Mouse (Mus musculus): ENCODE results near the gene Rbfox2.

The Rbfox2 gene

GRCm38 (mm10) chr15:77146942-77147341 is 159.9 kb downstream of the Rbfox2 start:
- DNase-seq (ENCODE audit: low read depth, low spot score) = no peak

DNA sequence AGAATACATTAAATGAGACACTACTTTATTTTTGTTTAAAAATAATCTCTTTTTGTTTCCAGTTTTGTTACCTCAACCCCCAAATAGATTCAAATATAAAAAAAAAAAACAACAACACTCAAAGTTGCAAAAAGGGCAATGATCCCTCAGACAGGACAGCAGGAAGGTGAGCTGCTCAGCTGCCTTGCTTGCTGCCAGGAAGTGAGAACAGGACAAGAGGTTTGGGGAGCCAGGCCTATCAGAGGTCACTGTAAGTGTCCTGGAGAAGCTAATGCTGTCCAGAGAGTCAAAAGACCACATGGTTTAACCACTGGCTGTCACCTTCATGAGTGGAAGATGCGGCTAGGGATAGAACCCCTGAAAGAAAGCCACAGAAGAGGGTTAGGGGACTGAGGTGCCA is 161.8 kb downstream of the Rbfox2 start:
- no peak for DNase-seq (ENCODE audit: low read depth, low spot score)

DNA sequence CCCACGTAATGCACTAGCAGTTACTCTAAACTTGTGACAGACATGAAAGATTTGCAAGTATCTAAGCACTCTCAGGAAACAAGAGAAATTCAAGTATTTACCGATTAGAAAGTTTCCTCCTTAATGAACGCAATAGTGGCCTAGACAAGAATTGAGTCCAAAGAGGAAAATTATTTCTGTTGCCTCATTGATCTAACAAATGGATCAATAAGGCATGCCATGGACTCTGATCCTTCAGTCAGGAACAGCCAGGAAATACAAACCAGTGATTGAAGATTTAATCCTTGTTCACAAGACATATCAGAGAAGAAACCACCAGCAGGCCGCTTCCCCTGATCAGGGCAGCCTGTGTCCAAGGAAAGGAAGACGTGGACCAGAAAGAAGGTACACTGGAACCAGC is 164.0 kb downstream of the Rbfox2 start:
- no peak for DNase-seq (ENCODE audit: low read depth, low spot score)

DNA sequence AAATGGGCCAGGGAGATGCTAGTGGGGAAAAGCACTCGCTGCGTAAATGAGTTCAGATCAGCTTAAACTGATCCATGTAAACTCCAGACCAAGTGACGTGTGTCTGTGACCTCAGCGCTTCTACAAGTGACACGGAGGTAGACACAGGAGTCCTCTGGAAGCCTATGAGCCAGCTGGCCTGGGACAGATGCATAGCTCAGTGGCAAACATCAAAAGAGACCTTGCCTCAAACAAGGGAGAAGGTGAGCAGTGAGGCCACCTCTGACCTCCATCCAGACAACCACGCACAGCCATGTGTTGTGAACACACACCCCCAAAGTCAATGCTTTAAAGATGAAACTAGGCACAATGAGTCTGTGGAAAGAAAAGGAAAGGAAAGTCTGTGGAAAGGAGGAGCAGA is 164.5 kb downstream of the Rbfox2 start:
- no peak for DNase-seq (ENCODE audit: low read depth, low spot score)

GRCm38 (mm10) chr15:77141711-77142110 is 165.1 kb downstream of the Rbfox2 start:
- no peak for DNase-seq (ENCODE audit: low read depth, low spot score)

- no peak for DNase-seq (ENCODE audit: low read depth, low spot score)
Measured at GRCm38 (mm10) chr15:77138282-77138681, 168.5 kb downstream of the Rbfox2 start.

DNA sequence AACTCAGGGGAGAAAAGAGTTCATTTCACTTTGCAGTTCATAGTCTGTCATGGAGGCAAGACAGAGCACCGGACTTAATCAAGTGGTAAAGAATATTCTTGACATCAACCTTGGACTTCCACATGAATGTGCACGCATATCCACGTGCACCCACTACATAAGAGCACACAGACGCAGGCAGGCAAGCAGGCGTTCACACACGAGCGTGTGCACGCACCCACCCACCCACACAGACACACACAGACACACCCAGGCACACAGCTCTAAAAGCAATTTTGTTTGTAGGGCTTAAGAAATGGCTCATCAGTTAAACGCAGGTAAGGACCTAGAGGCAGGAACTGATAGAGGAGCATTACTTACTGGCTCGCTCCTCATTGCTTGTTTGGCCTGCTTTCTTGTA is 172.3 kb downstream of the Rbfox2 start:
- DNase-seq (ENCODE audit: low read depth, low spot score) = no peak

GRCm38 (mm10) chr15:77129154-77129553 is 177.7 kb downstream of the Rbfox2 start:
- no peak for DNase-seq (ENCODE audit: low read depth, low spot score)

GRCm38 (mm10) chr15:77127737-77128136 is 179.1 kb downstream of the Rbfox2 start:
- DNase-seq (ENCODE audit: low read depth, low spot score) = no peak

- DNase-seq (ENCODE audit: low read depth, low spot score) = no peak
Measured at GRCm38 (mm10) chr15:77126674-77127073, 180.1 kb downstream of the Rbfox2 start.

DNA sequence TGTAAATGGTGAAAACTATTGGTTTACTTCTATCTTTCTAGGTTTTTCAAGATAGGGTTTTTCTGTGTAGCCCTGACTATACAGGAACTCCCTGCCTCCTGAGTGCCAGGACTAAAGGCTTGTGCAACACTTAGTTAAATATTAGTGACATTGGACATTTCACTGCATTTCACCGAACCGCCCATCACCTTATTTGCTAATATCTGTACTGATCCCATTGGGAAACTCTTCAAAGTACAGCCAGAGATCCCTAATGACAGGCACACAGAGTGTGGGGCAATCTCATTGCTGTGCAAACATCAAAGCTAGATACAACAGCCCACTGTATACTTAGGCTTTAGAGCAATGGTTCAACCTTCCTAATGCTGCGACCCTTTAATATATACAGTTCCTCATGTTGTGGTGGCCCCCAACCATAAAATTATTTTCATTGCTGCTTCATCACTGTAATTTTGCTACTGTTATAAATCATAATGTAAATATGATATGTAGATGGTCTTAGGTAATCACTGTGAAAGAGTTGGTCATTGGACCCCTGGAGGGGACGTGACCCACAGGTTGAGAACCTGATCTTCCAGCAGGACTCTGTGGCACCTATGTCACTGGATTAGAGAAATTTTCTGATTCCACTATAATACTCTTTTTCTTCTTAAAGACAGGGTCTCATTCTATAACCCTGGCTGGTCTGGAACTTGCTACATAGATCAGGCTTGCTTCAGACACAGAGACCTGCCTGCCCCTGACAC is 182.3 kb downstream of the Rbfox2 start:
- DNase-seq (ENCODE audit: low read depth, low spot score) = no peak

DNA sequence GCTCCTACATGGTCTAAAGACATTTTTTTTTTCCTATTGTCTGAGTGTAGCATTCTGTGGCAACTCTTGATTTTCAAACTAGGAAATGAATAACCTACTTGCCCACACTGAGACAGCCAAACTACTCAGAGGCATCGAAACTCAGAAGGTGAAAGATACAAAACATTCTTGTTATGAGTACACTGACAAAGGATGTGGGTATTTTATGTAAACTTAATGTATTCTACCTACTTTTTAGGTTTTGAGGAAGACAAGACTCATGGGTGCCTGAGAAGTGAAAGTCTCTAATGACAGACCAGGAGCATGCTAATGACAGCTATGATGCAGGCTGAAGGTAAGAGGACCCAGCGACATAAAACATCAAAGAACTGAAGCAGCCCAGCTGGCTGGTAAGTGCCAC is 184.0 kb downstream of the Rbfox2 start:
- DNase-seq (ENCODE audit: low read depth, low spot score) = no peak

- no peak for DNase-seq (ENCODE audit: low read depth, low spot score)
Measured at GRCm38 (mm10) chr15:77122208-77122607, 184.6 kb downstream of the Rbfox2 start.

GRCm38 (mm10) chr15:77119666-77120065 is 187.1 kb downstream of the Rbfox2 start:
- DNase-seq (ENCODE audit: low read depth, low spot score) = no peak

GRCm38 (mm10) chr15:77117209-77117608 is 189.6 kb downstream of the Rbfox2 start:
- no peak for DNase-seq (ENCODE audit: low read depth, low spot score)

GRCm38 (mm10) chr15:77116139-77116722 is 190.6 kb downstream of the Rbfox2 start:
- DNase-seq (ENCODE audit: low read depth, low spot score) = no peak

GRCm38 (mm10) chr15:77115456-77115855 is 191.3 kb downstream of the Rbfox2 start:
- DNase-seq (ENCODE audit: low read depth, low spot score) = no peak

DNA sequence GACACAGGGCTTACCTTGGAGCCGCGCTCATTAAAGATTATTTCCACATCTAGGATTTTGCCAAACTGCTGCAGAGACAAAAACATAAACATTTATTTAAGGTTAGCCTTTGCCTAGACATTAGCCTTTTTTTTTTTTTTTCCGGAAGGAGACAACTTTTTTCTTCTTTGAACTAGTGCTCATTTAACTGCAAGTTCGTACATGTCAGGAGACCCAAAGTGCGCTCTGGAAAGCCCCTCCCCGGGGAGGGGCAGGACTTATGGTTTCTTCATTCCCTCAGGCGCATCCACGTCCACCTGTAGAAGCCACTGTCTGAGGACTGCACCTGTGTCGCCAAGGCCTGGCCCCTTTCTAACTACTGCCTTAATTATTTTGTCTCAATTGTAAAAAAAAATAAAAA is 193.2 kb downstream of the Rbfox2 start:
- DNase-seq (ENCODE audit: low read depth, low spot score) = no peak

- no peak for DNase-seq (ENCODE audit: low read depth, low spot score)
Measured at GRCm38 (mm10) chr15:77112378-77112777, 194.4 kb downstream of the Rbfox2 start.

GRCm38 (mm10) chr15:77111924-77112323 is 194.9 kb downstream of the Rbfox2 start:
- no peak for DNase-seq (ENCODE audit: low read depth, low spot score)

GRCm38 (mm10) chr15:77110452-77110851 is 196.4 kb downstream of the Rbfox2 start:
- DNase-seq (ENCODE audit: low read depth, low spot score) = no peak

DNA sequence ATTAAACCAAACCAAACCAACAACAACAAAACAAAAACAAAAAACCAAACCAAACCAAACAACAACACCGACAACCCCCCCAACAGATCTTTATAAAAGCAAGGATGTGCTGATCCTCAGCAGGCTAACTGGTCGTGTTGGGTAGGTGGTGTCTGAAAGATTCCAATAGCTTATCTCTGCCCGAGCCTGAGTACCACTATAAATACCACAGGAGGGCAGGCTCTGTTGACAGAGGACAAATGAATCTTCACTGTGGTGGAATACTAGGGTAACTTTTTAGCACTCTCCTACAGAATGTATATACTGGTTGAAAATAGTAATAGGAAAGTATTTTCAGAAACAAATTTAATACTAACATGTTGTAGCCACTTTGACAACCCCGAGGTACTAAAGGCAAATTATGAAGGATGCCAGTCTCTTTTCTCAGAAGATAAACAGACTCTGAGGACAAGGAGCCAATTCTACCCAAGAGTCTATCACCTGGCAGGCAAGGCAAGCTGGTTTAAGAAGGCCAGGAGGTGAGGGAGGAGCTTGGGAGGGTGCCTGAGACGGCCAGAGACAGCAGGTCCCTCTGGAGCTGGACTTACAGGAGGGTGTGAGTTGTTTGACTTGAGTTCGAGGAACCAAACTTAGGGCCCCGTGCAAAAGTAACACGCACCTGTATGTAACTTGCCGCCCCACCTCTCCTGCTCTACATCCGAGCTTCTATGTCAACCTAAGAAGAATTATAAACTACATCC is 199.5 kb downstream of the Rbfox2 start:
- DNase-seq (ENCODE audit: low read depth, low spot score) = no peak

- no peak for DNase-seq (ENCODE audit: low read depth, low spot score)
Measured at GRCm38 (mm10) chr15:77105273-77105672, 201.5 kb downstream of the Rbfox2 start.

Data from WW6 (cell line).